Mouse (Mus musculus) G1E (cell line): ENCODE data around the gene Arih1. TPM values are rescaled to one million over a fixed set of nuclear protein-coding genes. Genes with fewer than 3 reads are reported as not detected.

ENCODE experiments used
- ATAC-seq: 2 replicates; pipeline ENCODE4 v1.8.0; 2016; ENCODE audit warnings: mild to moderate bottlenecking; ENCODE audit not compliant: insufficient number of reproducible peaks, poor library complexity, low FRiP score, severe bottlenecking; ENCODE audit errors: extremely low read depth
- DNase-seq: peaks from one replicate; pipeline ENCODE4 v3.0.0; 2012; ENCODE audit warnings: low spot score
- H3K27me3 ChIP-seq: 2 replicates; pipeline ENCODE4 v1.6.1; 2012; ENCODE audit warnings: mild to moderate bottlenecking, low read length, inconsistent platforms; ENCODE audit not compliant: insufficient read depth
- H3K36me3 ChIP-seq: replicated peaks from 2 replicates; pipeline ENCODE3; 2012; ENCODE audit warnings: mild to moderate bottlenecking, inconsistent platforms
- H3K4me1 ChIP-seq: 2 replicates; pipeline ENCODE4 v1.6.1; 2012; ENCODE audit warnings: low read depth, low read length, inconsistent platforms, mixed read lengths; ENCODE audit not compliant: insufficient read depth
- H3K4me3 ChIP-seq: 2 replicates; pipeline ENCODE4 v1.5.1; 2012; ENCODE audit warnings: low read depth, mild to moderate bottlenecking, inconsistent platforms, low read length, moderate library complexity, mixed read lengths
- H3K9me3 ChIP-seq: replicated peaks from 2 replicates; pipeline ENCODE4 v1.6.1; 2012; ENCODE audit warnings: inconsistent platforms
- CTCF ChIP-seq: IDR thresholded peaks from 2 replicates; pipeline ENCODE4 v1.5.1; 2012; ENCODE audit warnings: low read depth, low read length, inconsistent platforms, mixed read lengths
- GATA1 ChIP-seq: IDR thresholded peaks from 2 replicates; pipeline ENCODE4 v1.6.1; 2012; ENCODE audit warnings: borderline replicate concordance, low read length, inconsistent platforms, mixed read lengths
- GATA2 ChIP-seq: IDR thresholded peaks from 2 replicates; pipeline ENCODE4 v1.6.1; 2012; ENCODE audit warnings: low read depth, low read length, inconsistent platforms, borderline replicate concordance
- POLR2AphosphoS5 ChIP-seq: IDR thresholded peaks from 2 replicates; pipeline ENCODE4 v1.6.1; 2012; ENCODE audit warnings: low read depth, low read length, inconsistent platforms; ENCODE audit not compliant: insufficient replicate concordance
- TAL1 ChIP-seq: conservative IDR thresholded peaks from 2 replicates; pipeline ENCODE4 v1.6.1; 2012; ENCODE audit warnings: low read depth, low read length, inconsistent platforms, mixed read lengths
- polyA plus RNA-seq: library from polyadenylated mRNA; stranded (reverse); fragments of >175 nt; gene quantifications from 2 replicates; pipeline ENCODE4 v1.2.3, GENCODE M21; 2012
- total RNA-seq, 2 experiments: library from RNA; stranded (forward) in 1 of 2; stranded (reverse) in 1 of 2; fragments of 200-1000 nt in 1 of 2; fragments of >200 nt in 1 of 2; fragmentation: Nextera tagmentation in 1 of 2; gene quantifications; 2 replicates each; pipeline ENCODE4 v1.2.3; 2014 to 2017

The Arih1 gene
- total and polyA plus RNA-seq, 3 experiments: 47.5 to 207 (median 89.3) TPM

DNA sequence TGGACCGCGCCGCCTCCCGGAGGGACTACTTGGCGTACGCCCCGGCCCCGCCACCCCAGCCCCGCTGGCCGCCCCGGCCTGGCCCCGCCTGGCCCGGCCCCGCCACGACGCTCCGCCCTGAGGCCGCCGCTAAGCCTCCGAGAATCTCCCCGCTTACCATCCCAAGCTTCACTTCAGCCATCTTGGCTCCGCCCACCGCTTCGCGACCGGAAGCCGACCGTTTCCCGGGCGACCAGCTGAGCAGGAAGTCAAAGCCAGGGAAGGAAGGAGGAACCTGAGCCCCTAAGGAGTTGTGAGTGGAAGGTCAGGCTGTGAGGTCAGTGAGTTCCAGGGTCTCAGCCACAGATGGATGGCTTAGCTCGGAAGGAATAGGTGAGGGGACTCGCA, 133.2 kb downstream of the Arih1 start, which contains the start of gene Bbs4:
Bbs4 (minus strand) TSS at position 256 of the 387 bp plus-strand sequence.
- Histone ChIP-seq H3K9me3 (no peaks in the 10 kb centered on the region), H3K4me3 (peak within 1 kb of the TSS; percentile 76), H3K4me1 (peaks cover 29% of the 10 kb centered on the region), H3K27me3 (no peaks in the 10 kb centered on the region), H3K36me3 (no peaks in the 10 kb centered on the region)
- no peak for TF ChIP-seq GATA1
- TF ChIP-seq TAL1: no peak
- TF ChIP-seq CTCF: no peak
- no peak for TF ChIP-seq GATA2
- no peak for TF ChIP-seq POLR2AphosphoS5
- DNase-seq: peak; percentile 85
- peak; percentile 95 for ATAC-seq

DNA sequence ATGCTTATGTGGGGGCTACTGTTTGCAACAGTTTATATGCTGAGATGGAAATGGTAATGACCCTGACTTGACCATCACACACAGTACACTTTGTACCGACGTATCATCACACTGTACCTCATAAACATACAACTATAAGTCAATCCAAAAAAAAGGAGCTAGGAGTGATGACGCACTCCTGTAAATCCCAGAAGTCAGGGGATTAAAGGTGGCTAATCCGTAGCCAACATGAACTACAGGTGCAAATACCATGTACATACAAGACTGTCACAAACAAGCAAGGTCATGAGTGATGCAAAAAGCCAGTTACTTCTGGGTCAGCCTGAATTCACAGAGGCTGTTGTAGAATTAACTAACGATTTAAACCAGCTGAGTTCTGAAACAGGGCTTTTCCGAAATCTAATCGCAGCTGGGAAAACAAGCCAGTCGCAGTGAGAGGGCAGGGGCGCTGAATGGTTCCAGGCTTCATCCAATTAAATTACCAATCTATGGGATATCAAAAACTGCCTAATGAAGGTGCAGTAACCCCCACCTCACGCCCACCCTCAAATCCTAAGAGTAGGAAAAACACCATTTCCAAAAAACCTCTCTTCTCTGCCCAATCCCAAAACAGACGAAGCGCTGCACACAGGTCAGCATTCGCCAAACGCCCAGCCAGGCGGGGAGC, 133.7 kb downstream of the Arih1 start:
- Histone ChIP-seq H3K4me3 (peak overlapping the region; percentile 76), H3K36me3 (no peaks in the 10 kb centered on the region), H3K9me3 (no peaks in the 10 kb centered on the region), H3K4me1 (peaks cover 26% of the 10 kb centered on the region), H3K27me3 (no peaks in the 10 kb centered on the region)
- TF ChIP-seq TAL1: no peak
- no peak for TF ChIP-seq POLR2AphosphoS5
- TF ChIP-seq GATA1: no peak
- no peak for TF ChIP-seq GATA2
- TF ChIP-seq CTCF: no peak
- DNase-seq (no peak), ATAC-seq (no peak)

DNA sequence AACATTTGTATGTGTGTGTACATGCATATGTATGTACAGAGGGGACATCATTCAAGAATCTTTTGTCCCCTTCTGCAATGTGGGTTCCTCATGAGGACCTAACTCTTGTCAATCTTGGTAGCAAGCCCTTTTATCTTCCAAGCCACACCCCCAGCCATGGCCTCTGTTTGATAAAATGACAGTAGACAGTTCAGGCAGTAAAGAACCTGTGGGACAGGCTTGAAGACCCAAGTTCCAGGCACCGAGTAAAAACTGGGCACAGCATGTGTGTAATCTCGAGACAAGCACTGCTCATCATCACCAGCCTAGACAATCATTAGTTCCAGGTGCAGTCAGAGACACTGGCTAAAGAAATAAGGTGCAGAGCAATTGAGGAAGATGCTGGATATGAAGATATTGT, 140.2 kb downstream of the Arih1 start:
- TF ChIP-seq GATA1 (no peak), CTCF (no peak), GATA2 (no peak), POLR2AphosphoS5 (no peak), TAL1 (no peak)
- H3K9me3 ChIP-seq: no peaks in the 10 kb centered on the region
- H3K36me3 ChIP-seq: peaks cover 2% of the 10 kb centered on the region
- ATAC-seq: no peak
- H3K27me3 ChIP-seq: no peaks in the 10 kb centered on the region
- H3K4me1 ChIP-seq: peaks cover 4% of the 10 kb centered on the region; the same call in 1 of the 2 replicates
- H3K4me3 ChIP-seq: no peak overlapping the region
- DNase-seq: no peak

DNA sequence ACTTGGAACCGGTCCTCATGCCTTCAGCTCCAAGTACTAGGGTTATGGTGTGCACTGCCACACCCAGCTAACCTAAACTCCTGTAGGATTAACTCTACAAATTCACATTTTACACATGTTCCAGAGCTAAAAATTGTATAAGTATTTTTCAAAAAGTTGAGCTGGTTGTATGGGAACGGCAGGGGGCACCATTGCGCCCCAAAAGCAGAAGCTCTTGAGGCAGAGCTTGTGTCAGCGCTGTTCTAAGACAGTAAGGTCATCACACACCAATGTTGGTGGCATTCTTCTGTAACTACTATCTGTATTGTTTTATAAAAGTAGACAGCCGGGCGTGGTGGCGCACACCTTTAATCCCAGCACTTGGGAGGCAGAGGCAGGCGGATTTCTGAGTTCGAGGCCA, 146.4 kb downstream of the Arih1 start:
- H3K4me3 ChIP-seq: no peak overlapping the region
- ATAC-seq (no peak), DNase-seq (peak; percentile 9)
- TF ChIP-seq GATA1: no peak
- TF ChIP-seq CTCF: 0 out of 2 replicates have a peak, but pooled peaks have one; percentile 6
- no peaks in the 10 kb centered on the region for H3K4me1 ChIP-seq
- H3K9me3 ChIP-seq: no peaks in the 10 kb centered on the region
- H3K27me3 ChIP-seq: no peaks in the 10 kb centered on the region
- H3K36me3 ChIP-seq: peaks cover 16% of the 10 kb centered on the region

DNA sequence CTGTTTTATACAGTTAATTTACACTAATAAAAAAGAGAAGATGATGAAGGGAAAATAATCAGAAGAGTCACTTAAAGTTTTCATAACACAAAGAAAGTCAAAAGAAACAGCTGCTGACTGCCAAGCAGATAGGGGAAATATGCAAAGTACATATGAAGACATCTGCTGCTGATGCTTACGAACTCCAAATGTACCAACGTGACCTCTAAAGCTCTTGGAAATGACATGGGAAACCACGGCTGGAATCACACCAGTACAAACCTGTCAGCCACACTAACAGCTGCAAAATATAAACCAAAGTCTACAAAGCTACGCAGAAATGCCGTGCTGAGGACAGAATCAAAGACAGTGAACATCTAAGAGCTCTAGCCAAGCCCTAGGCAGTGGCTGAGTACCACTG, 147.3 kb downstream of the Arih1 start:
- TF ChIP-seq GATA2 (no peak), GATA1 (no peak), CTCF (no peak), TAL1 (no peak)
- Histone ChIP-seq H3K4me1 (no peaks in the 10 kb centered on the region), H3K36me3 (peaks cover 18% of the 10 kb centered on the region), H3K9me3 (no peaks in the 10 kb centered on the region), H3K27me3 (no peaks in the 10 kb centered on the region), H3K4me3 (no peak overlapping the region)
- DNase-seq: no peak
- no peak for ATAC-seq

DNA sequence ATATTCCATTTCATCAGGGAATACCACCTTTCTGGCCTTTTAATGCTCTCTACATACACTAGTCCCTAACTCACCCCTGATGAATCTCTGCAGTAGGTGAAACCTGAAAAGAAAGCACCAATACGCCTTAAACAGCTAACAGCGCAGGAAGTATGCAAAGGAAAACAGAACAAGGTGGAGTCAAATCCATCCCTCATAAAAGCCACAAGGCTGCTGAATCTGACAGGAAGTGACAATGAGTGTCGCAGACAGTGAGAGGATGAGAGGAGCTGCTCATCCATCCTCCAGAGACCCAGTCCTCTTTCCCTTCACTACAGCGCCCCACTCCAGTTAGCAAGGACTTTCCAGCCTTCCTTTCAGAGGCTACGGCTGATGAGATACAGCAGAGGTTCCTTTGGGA, 148.0 kb downstream of the Arih1 start:
- Histone ChIP-seq H3K4me1 (no peaks in the 10 kb centered on the region), H3K9me3 (no peaks in the 10 kb centered on the region), H3K4me3 (no peak overlapping the region), H3K27me3 (no peaks in the 10 kb centered on the region), H3K36me3 (peaks cover 20% of the 10 kb centered on the region)
- ATAC-seq (no peak), DNase-seq (no peak)
- TF ChIP-seq GATA2: no peak
- TF ChIP-seq CTCF: no peak
- TF ChIP-seq GATA1: no peak
- no peak for TF ChIP-seq POLR2AphosphoS5
- no peak for TF ChIP-seq TAL1

Other genes starting within 250 kb of the Arih1 start
- 60.2 and 66.1 TPM in 2 replicates for gene Adpgk, start 195.1 kb downstream of the Arih1 start, total RNA-seq (2014; fragmentation: Nextera tagmentation)
- gene Adpgk, start 195.1 kb downstream of the Arih1 start, total RNA-seq (2017): 25.0 and 25.1 TPM in 2 replicates
- gene Adpgk, start 195.1 kb downstream of the Arih1 start, polyA plus RNA-seq: 4.8 and 5.7 TPM in 2 replicates
- gene Bbs4, start 133.1 kb downstream of the Arih1 start, total RNA-seq (2014; fragmentation: Nextera tagmentation): 11.8 and 14.7 TPM in 2 replicates
- 12.1 and 14.3 TPM in 2 replicates for gene Bbs4, start 133.1 kb downstream of the Arih1 start, total RNA-seq (2017)
- gene Bbs4, start 133.1 kb downstream of the Arih1 start, polyA plus RNA-seq: 0.32 and 0.50 TPM in 2 replicates
- gene Hexa, start 52.9 kb upstream of the Arih1 start, total RNA-seq (2014; fragmentation: Nextera tagmentation): not detected in 2 replicates
- gene Hexa, start 52.9 kb upstream of the Arih1 start, total RNA-seq (2017): 0.41 and 0.55 TPM in 2 replicates
- 0.04 and 0.06 TPM in 2 replicates for gene Hexa, start 52.9 kb upstream of the Arih1 start, polyA plus RNA-seq
- not detected in 2 replicates for gene Tmem202, start 53.2 kb upstream of the Arih1 start, total RNA-seq (2014; fragmentation: Nextera tagmentation)
- gene Tmem202, start 53.2 kb upstream of the Arih1 start, total RNA-seq (2017): not detected in 2 replicates
- not detected in 2 replicates for gene Tmem202, start 53.2 kb upstream of the Arih1 start, polyA plus RNA-seq
- not detected in 2 replicates for gene Celf6, start 91.3 kb upstream of the Arih1 start, total RNA-seq (2014; fragmentation: Nextera tagmentation)
- gene Celf6, start 91.3 kb upstream of the Arih1 start, total RNA-seq (2017): not detected in 2 replicates
- gene Celf6, start 91.3 kb upstream of the Arih1 start, polyA plus RNA-seq: not detected in 2 replicates
- gene Parp6, start 130.7 kb upstream of the Arih1 start, total RNA-seq (2014; fragmentation: Nextera tagmentation): 70.7 and 72.5 TPM in 2 replicates
- gene Parp6, start 130.7 kb upstream of the Arih1 start, total RNA-seq (2017): 25.2 and 25.7 TPM in 2 replicates
- 7.0 and 8.8 TPM in 2 replicates for gene Parp6, start 130.7 kb upstream of the Arih1 start, polyA plus RNA-seq
- gene Pkm, start 169.8 kb upstream of the Arih1 start, total RNA-seq (2014; fragmentation: Nextera tagmentation): 434 and 515 TPM in 2 replicates
- gene Pkm, start 169.8 kb upstream of the Arih1 start, total RNA-seq (2017): 2,044 and 2,381 TPM in 2 replicates
- 1,891 and 2,295 TPM in 2 replicates for gene Pkm, start 169.8 kb upstream of the Arih1 start, polyA plus RNA-seq
- gene Gramd2, start 193.5 kb upstream of the Arih1 start, total RNA-seq (2014; fragmentation: Nextera tagmentation): not detected in 2 replicates
- not detected in 2 replicates for gene Gramd2, start 193.5 kb upstream of the Arih1 start, total RNA-seq (2017)
- not detected in 2 replicates for gene Gramd2, start 193.5 kb upstream of the Arih1 start, polyA plus RNA-seq